Mouse (Mus musculus): ENCODE measurements at regions not wholly inside any gene's neighbourhood (a gene's known extent, or its start where the extent isn't known, plus 50 kb on each side); places are given as distances from the start of the nearest gene placed in this dataset.

DNA sequence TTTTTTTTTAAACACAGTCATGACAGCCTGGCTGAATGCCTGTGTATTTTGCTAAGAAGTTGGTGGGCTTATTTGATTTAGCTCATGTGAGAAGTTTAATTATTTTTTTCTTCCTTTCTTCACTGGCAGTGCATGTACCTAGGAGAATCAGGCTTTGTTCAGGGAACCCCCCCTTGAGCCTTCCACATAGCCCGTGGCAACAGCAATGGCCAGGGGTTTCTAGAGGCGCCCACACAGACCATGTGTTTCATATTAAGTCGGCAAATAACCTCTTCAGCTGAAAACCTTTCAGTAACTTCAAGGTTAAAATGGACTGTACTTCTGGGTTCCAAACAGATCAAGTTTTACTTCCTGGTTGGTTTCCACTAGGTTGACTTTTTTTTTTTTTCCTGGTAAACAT lies 218.3 kb downstream of the Slc30a10 start:
- no peak for ATAC-seq (replicated peaks)

DNA sequence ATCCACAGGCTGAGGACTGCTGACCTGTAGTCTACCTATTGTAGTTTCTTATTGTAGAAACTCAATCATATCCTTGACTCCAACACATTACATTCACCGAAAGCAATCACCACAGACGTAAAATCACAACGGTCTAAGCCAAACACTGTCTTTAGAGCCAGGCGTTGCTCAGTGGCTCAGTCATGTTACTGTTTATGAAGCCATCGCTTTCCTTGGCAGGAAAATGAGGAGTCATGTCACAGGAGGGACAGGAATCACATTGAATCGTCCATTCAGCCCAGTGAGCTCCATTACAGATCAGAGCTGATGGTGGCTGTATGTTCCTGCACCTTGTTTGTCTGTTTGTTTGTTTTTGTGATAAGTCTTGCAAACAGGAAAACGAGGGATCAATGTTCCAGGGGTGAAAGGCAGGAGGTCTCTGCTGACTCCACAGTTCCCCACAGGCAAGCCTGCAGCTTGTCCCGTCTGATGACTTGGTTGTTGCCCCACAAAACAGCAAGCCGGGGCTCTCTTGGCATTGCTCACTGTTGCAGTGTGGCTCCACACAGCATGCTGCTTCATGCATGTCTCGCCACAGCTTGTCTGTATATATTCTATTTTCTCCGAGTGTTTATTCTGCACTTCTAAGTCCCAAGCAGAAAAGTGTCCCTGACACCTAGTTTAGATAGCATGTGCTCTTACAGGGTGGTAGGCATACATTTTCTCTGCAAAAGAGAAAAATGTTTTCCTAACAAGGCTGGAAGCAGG lies 221.2 kb downstream of the Slc30a10 start:
- Histone ChIP-seq H3K9ac (replicated peaks) (no peak overlapping the region), H3K4me3 (no peak overlapping the region), H3K36me3 (no peaks in the 10 kb centered on the region), H3K4me2 (replicated peaks) (no peak overlapping the region), H3K9me3 (no peaks in the 10 kb centered on the region), H3K27me3 (no peaks in the 10 kb centered on the region), H3K27ac (replicated peaks) (no peak overlapping the region), H3K4me1 (peaks cover under 1% of the 10 kb centered on the region)
- ATAC-seq (replicated peaks), result no peak
- 87% methylated on average over 11 of the region's 11 CpGs for WGBS

More for the DNA sequence above, 218.3 kb downstream of the Slc30a10 start:
- Histone ChIP-seq H3K4me2 (replicated peaks) (no peak overlapping the region), H3K27ac (replicated peaks) (no peak overlapping the region), H3K9me3 (no peaks in the 10 kb centered on the region), H3K27me3 (no peaks in the 10 kb centered on the region), H3K4me1 (peaks cover 9% of the 10 kb centered on the region), H3K36me3 (no peaks in the 10 kb centered on the region), H3K9ac (replicated peaks) (no peak overlapping the region), H3K4me3 (no peak overlapping the region)
- whole genome bisulfite sequencing, result 70% methylated on average over 3 of the region's 3 CpGs

DNA sequence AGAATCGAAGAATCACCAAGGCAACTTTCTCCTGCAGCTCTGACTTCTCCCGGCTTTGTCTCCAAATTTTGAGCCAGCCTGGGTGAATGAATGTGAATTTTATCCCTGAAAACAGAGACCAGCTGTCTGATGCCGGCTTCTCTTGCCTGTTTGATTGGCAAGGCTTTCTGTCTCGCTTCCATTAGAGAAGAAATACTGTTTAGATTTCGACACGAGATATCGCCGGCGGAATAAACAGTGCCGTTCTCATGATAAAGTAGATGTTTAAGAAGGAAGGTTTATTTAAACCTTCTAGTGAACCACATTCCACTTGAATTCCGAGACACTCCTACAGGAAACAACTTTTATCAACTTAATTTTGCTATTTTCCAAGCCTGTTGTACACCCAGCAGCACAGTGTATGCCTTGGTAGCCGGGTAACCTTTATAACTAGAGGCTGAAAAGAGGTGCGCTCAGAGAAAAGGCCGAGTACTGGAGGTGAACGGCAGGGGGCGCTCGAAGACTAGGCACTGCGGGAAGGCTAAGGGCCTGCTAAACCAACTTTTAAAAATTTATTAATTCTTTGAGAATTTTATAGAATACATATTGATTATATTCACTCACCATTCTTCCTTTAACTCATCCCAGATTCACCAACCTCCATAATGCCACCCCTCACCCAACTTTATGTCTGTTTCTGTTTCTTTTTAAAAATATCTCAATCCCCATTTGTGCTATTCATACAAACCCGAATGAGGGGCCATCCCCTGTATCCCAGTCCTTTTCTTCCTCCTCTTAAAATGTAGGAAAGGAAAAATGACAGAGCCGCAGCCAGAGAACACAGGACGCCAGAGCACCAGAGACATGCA lies 227.2 kb downstream of the Slc30a10 start:
- WGBS, result 41% methylated on average over 21 of the region's 21 CpGs
- no peaks in the 10 kb centered on the region for H3K36me3 ChIP-seq
- H3K4me2 ChIP-seq (replicated peaks), result no peak overlapping the region
- H3K9me3 ChIP-seq, result no peaks in the 10 kb centered on the region
- no peak overlapping the region for H3K4me3 ChIP-seq
- ATAC-seq (replicated peaks), result peak; percentile 57; the same call in 1 of the 2 replicates
- H3K4me1 ChIP-seq, result no peaks in the 10 kb centered on the region
- H3K27me3 ChIP-seq, result no peaks in the 10 kb centered on the region
- H3K9ac ChIP-seq (replicated peaks), result no peak overlapping the region
- no peak overlapping the region for H3K27ac ChIP-seq (replicated peaks)

DNA sequence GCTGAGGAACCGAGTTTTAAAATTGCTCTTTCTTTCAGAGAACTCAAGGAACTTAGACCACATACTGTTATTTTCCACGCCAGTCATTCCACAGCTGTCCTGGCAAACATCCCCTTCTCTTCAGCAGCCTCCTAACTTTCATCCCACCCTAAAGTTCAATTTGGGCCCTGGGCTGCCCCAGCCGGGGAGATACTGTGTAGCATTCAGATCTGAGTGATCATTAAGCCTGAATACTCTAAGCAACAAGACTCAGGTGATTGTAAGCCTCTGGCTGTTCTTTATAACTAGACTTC lies 227.8 kb downstream of the Slc30a10 start:
- Histone ChIP-seq H3K9me3 (no peaks in the 10 kb centered on the region), H3K27ac (replicated peaks) (no peak overlapping the region), H3K4me1 (no peaks in the 10 kb centered on the region), H3K27me3 (no peaks in the 10 kb centered on the region), H3K9ac (replicated peaks) (no peak overlapping the region), H3K36me3 (no peaks in the 10 kb centered on the region), H3K4me3 (no peak overlapping the region), H3K4me2 (replicated peaks) (no peak overlapping the region)
- ATAC-seq (replicated peaks), result no peak
- WGBS, result 60% methylated on average over 3 of the region's 3 CpGs

DNA sequence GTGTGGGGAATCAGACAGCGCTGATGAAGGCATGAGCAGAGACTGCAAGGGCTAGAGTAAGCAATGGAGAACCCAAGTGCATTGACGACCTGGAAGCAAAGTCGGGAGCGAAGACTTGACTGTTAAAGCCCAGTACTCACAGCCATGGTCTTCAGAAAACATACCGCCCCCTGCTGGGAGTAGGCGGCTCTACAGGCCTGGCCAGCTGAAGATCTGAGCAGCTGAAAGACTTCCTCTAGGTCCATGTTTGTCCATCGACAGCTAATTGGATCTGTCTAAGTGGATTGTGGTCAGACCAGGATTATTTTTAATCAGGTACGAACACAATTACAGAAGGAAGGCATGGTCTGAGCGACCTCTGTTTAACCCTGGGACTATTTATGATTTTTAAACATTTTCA lies 230.0 kb downstream of the Slc30a10 start:
- WGBS, result 78% methylated on average over 9 of the region's 9 CpGs
- Histone ChIP-seq H3K4me1 (no peaks in the 10 kb centered on the region), H3K4me3 (no peak overlapping the region), H3K9me3 (no peaks in the 10 kb centered on the region), H3K36me3 (no peaks in the 10 kb centered on the region), H3K4me2 (replicated peaks) (no peak overlapping the region), H3K9ac (replicated peaks) (no peak overlapping the region), H3K27me3 (no peaks in the 10 kb centered on the region), H3K27ac (replicated peaks) (no peak overlapping the region)
- no peak for ATAC-seq (replicated peaks)

DNA sequence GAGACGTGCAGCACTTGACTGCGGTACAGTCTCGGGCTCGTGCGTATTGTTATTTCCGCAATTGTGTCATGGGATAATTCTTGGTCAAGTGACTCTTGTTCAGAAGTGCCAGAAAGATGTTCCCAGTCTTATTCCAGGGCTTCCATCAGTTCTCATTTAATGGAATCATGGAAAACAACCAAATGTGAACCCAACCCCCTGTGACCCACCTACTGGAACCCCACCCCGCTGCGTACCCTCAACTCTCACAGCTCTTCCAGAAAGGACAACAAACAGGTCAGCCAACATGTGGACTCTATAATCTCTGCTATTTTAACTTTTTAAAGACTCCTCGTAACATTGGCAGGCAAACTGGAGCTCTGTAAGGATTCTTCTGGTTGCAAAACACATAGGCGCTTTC lies 233.9 kb downstream of the Slc30a10 start:
- H3K4me2 ChIP-seq (replicated peaks), result no peak overlapping the region
- no peak for ATAC-seq (replicated peaks)
- H3K27ac ChIP-seq (replicated peaks), result no peak overlapping the region
- no peaks in the 10 kb centered on the region for H3K4me1 ChIP-seq
- no peak overlapping the region for H3K9ac ChIP-seq (replicated peaks)
- no peaks in the 10 kb centered on the region for H3K36me3 ChIP-seq
- H3K9me3 ChIP-seq, result no peaks in the 10 kb centered on the region
- WGBS, result 94% methylated on average over 10 of the region's 10 CpGs
- no peaks in the 10 kb centered on the region for H3K27me3 ChIP-seq
- H3K4me3 ChIP-seq, result no peak overlapping the region

DNA sequence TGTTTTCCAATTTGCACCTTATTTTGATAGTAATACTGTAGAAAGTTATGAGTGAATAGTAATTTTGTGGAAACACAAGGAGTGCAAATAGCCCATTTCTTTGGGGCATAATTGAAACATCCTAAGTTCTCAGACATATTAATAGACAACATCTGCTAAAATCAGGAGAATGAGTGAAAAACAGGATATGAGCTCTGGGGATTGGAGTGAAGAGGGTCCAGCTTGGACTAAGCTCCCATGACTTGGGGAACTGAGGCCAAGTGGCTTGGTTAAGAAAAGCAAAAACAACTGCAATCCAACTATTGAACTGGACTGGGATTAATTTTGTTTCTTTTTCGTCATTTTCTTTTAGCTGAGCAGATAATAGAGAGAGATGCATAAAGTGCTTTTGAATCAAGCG lies 240.7 kb downstream of the Slc30a10 start:
- Histone ChIP-seq H3K9me3 (no peaks in the 10 kb centered on the region), H3K9ac (replicated peaks) (no peak overlapping the region), H3K36me3 (no peaks in the 10 kb centered on the region), H3K4me3 (no peak overlapping the region), H3K4me2 (replicated peaks) (no peak overlapping the region), H3K27me3 (no peaks in the 10 kb centered on the region), H3K27ac (replicated peaks) (no peak overlapping the region), H3K4me1 (no peaks in the 10 kb centered on the region)
- WGBS, result 85% methylated on average over 2 of the region's 2 CpGs
- ATAC-seq (replicated peaks), result no peak

DNA sequence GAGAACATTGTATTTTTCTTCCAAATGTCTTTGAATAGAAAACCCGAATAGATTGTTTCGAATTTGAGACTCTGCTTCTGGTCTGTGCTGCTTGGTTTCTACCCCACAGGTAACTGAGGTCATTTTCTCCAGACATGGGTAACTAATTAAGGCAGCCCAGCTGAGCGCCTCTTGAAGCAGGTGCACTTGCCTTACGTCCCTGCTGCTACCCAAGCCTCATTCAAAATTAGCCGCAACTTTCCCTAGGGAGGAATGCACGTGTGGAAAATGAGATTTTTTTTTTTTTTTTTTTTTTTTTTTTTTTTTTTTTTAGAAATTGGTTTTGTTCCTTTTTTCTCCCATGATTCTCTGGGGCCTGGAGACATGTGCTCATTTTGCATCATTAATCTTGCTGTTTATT lies 245.1 kb downstream of the Slc30a10 start:
- no peak overlapping the region for H3K27ac ChIP-seq (replicated peaks)

DNA sequence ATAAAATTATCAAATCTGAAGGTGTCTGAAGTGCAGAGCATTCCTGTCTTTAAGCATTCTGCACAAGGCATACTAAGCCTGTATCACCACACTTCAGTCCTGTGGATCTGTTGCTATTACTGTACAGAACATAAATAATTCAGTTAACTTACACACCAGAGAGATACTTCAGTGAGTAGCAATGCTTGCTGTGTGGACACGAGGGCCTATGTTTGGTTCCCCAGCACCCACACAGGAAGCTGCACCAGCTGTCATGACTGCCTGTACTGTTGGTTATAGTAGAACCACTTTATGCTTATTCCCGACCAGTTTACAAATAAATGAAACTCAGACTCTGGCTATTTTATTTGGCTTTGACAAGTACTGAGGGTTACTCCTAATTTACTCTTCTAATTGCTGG lies 271.7 kb downstream of the Slc30a10 start:
- Histone ChIP-seq H3K27me3 (no peaks in the 10 kb centered on the region), H3K4me3 (no peak overlapping the region), H3K9me3 (no peaks in the 10 kb centered on the region), H3K4me2 (replicated peaks) (no peak overlapping the region), H3K9ac (replicated peaks) (no peak overlapping the region), H3K36me3 (no peaks in the 10 kb centered on the region), H3K27ac (replicated peaks) (no peak overlapping the region), H3K4me1 (no peaks in the 10 kb centered on the region)
- no peak for ATAC-seq (replicated peaks)
- 84% methylated on average over 2 of the region's 2 CpGs for WGBS

More for the DNA sequence above, 245.1 kb downstream of the Slc30a10 start:
- Histone ChIP-seq H3K27me3 (no peaks in the 10 kb centered on the region), H3K9ac (replicated peaks) (no peak overlapping the region), H3K4me3 (no peak overlapping the region), H3K4me2 (replicated peaks) (no peak overlapping the region), H3K9me3 (no peaks in the 10 kb centered on the region), H3K4me1 (no peaks in the 10 kb centered on the region), H3K36me3 (no peaks in the 10 kb centered on the region)
- 87% methylated on average over 6 of the region's 6 CpGs for WGBS
- no peak for ATAC-seq (replicated peaks)

DNA sequence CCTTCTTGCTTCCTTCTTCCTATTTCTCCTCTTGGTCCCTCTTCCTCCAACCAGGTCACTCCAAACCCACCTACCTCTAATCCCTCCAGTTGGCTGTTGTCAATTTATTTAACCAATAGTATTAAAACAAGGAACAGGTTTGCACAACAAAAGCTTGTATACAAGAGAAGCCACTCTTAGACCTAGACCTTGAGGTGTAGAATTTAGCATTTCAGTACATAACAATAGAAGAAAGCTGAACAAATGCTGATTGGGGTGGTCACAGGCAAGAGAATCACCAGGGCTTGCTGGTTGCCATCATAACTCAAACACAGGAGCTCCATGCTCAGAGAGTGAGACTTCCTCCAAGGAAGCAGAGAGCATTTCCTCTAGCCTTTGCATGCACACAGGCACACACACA lies 272.2 kb downstream of the Slc30a10 start:
- no peak overlapping the region for H3K27ac ChIP-seq (replicated peaks)
- no peak overlapping the region for H3K9ac ChIP-seq (replicated peaks)
- ATAC-seq (replicated peaks), result no peak
- H3K4me2 ChIP-seq (replicated peaks), result no peak overlapping the region
- no peaks in the 10 kb centered on the region for H3K27me3 ChIP-seq
- H3K4me3 ChIP-seq, result no peak overlapping the region
- H3K4me1 ChIP-seq, result no peaks in the 10 kb centered on the region
- no peaks in the 10 kb centered on the region for H3K9me3 ChIP-seq
- no peaks in the 10 kb centered on the region for H3K36me3 ChIP-seq

DNA sequence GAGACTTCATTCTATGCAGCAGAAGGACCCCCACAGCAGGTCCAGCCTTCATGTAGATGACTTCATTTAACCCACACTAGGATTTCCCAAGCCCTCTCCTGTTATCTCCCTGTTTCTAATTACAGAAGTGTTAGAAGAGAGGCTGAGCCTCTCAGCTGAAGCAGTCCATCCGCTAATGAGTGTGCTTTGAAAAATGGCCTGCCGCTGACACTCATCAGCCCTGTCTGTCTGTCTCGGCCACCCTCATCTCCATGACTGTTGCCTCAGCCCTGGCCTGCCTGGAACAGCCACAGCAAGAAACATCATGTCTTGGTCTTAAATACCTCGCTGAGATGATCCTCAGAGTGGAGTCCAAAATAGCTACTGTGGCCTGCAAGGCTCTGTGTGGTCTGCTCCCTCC lies 273.1 kb downstream of the Slc30a10 start:
- no peak overlapping the region for H3K4me3 ChIP-seq
- H3K9me3 ChIP-seq, result no peaks in the 10 kb centered on the region
- H3K4me2 ChIP-seq (replicated peaks), result no peak overlapping the region
- H3K27ac ChIP-seq (replicated peaks), result no peak overlapping the region
- H3K4me1 ChIP-seq, result no peaks in the 10 kb centered on the region
- ATAC-seq (replicated peaks), result no peak
- no peak overlapping the region for H3K9ac ChIP-seq (replicated peaks)
- 54% methylated on average over 4 of the region's 4 CpGs for WGBS
- H3K36me3 ChIP-seq, result no peaks in the 10 kb centered on the region
- H3K27me3 ChIP-seq, result no peaks in the 10 kb centered on the region

DNA sequence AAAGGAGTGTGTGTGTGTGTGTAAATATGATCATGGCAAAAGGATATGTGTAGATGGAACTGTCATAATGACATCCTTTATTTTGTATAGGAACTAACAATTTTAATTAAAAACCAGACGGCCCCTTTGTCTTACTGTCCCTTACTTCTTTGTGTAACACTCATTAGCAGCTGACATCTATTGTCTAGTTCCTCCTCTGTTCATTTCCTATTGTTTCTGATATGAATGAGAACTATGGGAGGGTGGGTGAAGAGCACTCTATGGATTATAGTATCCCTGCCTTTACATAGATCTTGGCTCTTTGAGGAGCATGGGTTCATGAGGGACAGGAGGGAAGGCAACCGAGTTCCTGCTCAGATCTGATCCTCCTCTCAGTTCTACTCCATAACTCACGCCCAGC lies 273.8 kb downstream of the Slc30a10 start:
- Histone ChIP-seq H3K27me3 (no peaks in the 10 kb centered on the region), H3K9ac (replicated peaks) (no peak overlapping the region), H3K4me2 (replicated peaks) (no peak overlapping the region), H3K9me3 (no peaks in the 10 kb centered on the region), H3K4me1 (no peaks in the 10 kb centered on the region), H3K4me3 (no peak overlapping the region), H3K36me3 (no peaks in the 10 kb centered on the region), H3K27ac (replicated peaks) (no peak overlapping the region)
- no peak for ATAC-seq (replicated peaks)
- 54% methylated on average over 3 of the region's 3 CpGs for whole genome bisulfite sequencing

DNA sequence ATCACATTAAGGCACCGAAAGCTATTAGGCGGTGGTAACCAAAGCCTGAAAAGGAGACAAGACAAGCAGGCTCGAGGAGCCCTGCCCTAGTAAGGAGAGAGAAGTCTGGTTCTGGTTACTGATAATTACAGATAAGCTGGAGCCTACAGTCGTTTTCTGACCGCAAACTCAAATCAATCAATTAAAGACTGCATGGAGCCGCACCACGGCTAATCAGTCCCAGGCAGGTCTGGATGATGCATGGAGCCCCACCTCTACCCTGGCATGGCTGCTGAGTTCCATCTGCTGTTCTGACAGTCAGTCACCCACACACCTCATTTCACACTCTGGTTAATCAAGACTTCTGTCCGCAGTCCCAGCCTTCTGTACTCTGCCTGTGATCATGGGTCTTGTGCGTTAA lies 276.4 kb downstream of the Slc30a10 start:
- Histone ChIP-seq H3K4me1 (no peaks in the 10 kb centered on the region), H3K4me2 (replicated peaks) (no peak overlapping the region), H3K36me3 (no peaks in the 10 kb centered on the region), H3K9ac (replicated peaks) (no peak overlapping the region), H3K27ac (replicated peaks) (no peak overlapping the region), H3K9me3 (no peaks in the 10 kb centered on the region), H3K27me3 (no peaks in the 10 kb centered on the region), H3K4me3 (no peak overlapping the region)
- ATAC-seq (replicated peaks), result no peak
- WGBS, result 71% methylated on average over 9 of the region's 9 CpGs
